Mouse (Mus musculus) CH12F3 (cell line): ENCODE results near the gene Zbtb32.

ENCODE experiments used
- in situ Hi-C: fragments of 300-500 bp; cut with MboI; formaldehyde crosslinking; loops from 2 replicates; pipeline ENCODE4 v1.14.3; 2020; ENCODE audit warnings: low sequenced_read_pairs

Gene Zbtb32

GRCm38 (mm10) chr7:30602583-30602982 lies 3.9 kb upstream of the Zbtb32 start:
- in situ Hi-C loops = no loop called here

GRCm38 (mm10) chr7:30600651-30601050 lies 1.9 kb upstream of the Zbtb32 start:
- in situ Hi-C loops = no loop called here

GRCm38 (mm10) chr7:30599933-30600353 lies 1.2 kb upstream of the Zbtb32 start:
- in situ Hi-C loops = no loop called here

GRCm38 (mm10) chr7:30596811-30597210 lies 1.9 kb downstream of the Zbtb32 start:
- in situ Hi-C loops = no loop called here

- in situ Hi-C loops = no loop called here
Measured at GRCm38 (mm10) chr7:30596093-30596492, 2.6 kb downstream of the Zbtb32 start.

GRCm38 (mm10) chr7:30594510-30595024 lies 4.1 kb downstream of the Zbtb32 start:
- in situ Hi-C loops = no loop called here

GRCm38 (mm10) chr7:30593579-30594509 lies 4.9 kb downstream of the Zbtb32 start:
- in situ Hi-C loops = no loop called here

GRCm38 (mm10) chr7:30592772-30593423 lies 5.8 kb downstream of the Zbtb32 start:
- in situ Hi-C loops = no loop called here

- in situ Hi-C loops = no loop called here
Measured at GRCm38 (mm10) chr7:30591605-30591951, 7.1 kb downstream of the Zbtb32 start.

GRCm38 (mm10) chr7:30590927-30591604 lies 7.6 kb downstream of the Zbtb32 start:
- in situ Hi-C loops = no loop called here

GRCm38 (mm10) chr7:30589435-30590301 lies 9.0 kb downstream of the Zbtb32 start:
- in situ Hi-C loops = no loop called here

GRCm38 (mm10) chr7:30588676-30589434 lies 9.9 kb downstream of the Zbtb32 start, which contains the start of gene Kmt2b:
TSS of gene Kmt2b (minus strand) at chr7:30588726.
- in situ Hi-C loops = no loop called here

- in situ Hi-C loops = no loop called here
Measured at GRCm38 (mm10) chr7:30587842-30588667, 10.7 kb downstream of the Zbtb32 start.

- in situ Hi-C loops = no loop called here
Measured at GRCm38 (mm10) chr7:30586455-30587020, 12.2 kb downstream of the Zbtb32 start.

- in situ Hi-C loops = no loop called here
Measured at GRCm38 (mm10) chr7:30585170-30585569, 13.5 kb downstream of the Zbtb32 start.

GRCm38 (mm10) chr7:30584339-30584738 lies 14.4 kb downstream of the Zbtb32 start:
- in situ Hi-C loops = no loop called here

- in situ Hi-C loops = no loop called here
Measured at GRCm38 (mm10) chr7:30581547-30581946, 17.2 kb downstream of the Zbtb32 start.

GRCm38 (mm10) chr7:30579950-30580349 lies 18.8 kb downstream of the Zbtb32 start:
- in situ Hi-C loops = no loop called here
